Mouse (Mus musculus) liver, adult 2 months (tissue): Measurements from ENCODE around the gene Spata31d1a. TPM values are rescaled to one million over a fixed set of nuclear protein-coding genes. Genes with fewer than 3 reads are reported as not detected.

Source experiments
- DNase-seq: peaks from one replicate; pipeline ENCODE4 v3.0.0-alpha.2; 2011; ENCODE audit warnings: low read depth, low spot score; ENCODE audit errors: extremely low read depth
- H3K27ac ChIP-seq: fragments of 200-500 bp; replicated peaks from 2 replicates; pipeline ENCODE4 v1.5.1; 2012; ENCODE audit warnings: low read depth, mild to moderate bottlenecking, control low read depth, inconsistent platforms, low read length; ENCODE audit not compliant: insufficient read depth
- H3K27me3 ChIP-seq: fragments of 200-500 bp; 2 replicates; pipeline ENCODE4 v1.6.1; 2012; ENCODE audit warnings: mild to moderate bottlenecking, moderate library complexity, low read length, inconsistent platforms; ENCODE audit not compliant: control insufficient read depth, insufficient read depth
- H3K36me3 ChIP-seq: fragments of 200-500 bp; 2 replicates; pipeline ENCODE4 v1.6.1; 2012; ENCODE audit warnings: low read length, inconsistent platforms; ENCODE audit not compliant: control insufficient read depth, insufficient read depth
- H3K4me1 ChIP-seq: fragments of 200-500 bp; 2 replicates; pipeline ENCODE4 v1.6.1; 2011; ENCODE audit warnings: low read length; ENCODE audit not compliant: control insufficient read depth, insufficient read depth
- H3K4me3 ChIP-seq: fragments of 200-500 bp; 2 replicates; pipeline ENCODE4 v1.5.1; 2011; ENCODE audit warnings: low read depth, mild to moderate bottlenecking, control low read depth, low read length, moderate library complexity; ENCODE audit not compliant: insufficient read depth
- H3K79me2 ChIP-seq: fragments of 200-500 bp; 2 replicates; pipeline ENCODE4 v1.6.1; 2012; ENCODE audit warnings: inconsistent platforms, mild to moderate bottlenecking, low read length, moderate library complexity; ENCODE audit not compliant: control insufficient read depth, insufficient read depth
- H3K9ac ChIP-seq: fragments of 200-500 bp; 2 replicates; pipeline ENCODE4 v1.6.1; 2012; ENCODE audit warnings: low read depth, mild to moderate bottlenecking, control low read depth, inconsistent platforms, low read length
- CTCF ChIP-seq: fragments of 200-500 bp; IDR thresholded peaks from 2 replicates; pipeline ENCODE4 v1.5.1; 2011; ENCODE audit warnings: low read depth, low read length, control low read depth
- POLR2A ChIP-seq: fragments of 200-500 bp; IDR thresholded peaks from 2 replicates; pipeline ENCODE4 v1.6.1; 2011; ENCODE audit warnings: low read length, control low read depth; ENCODE audit not compliant: insufficient read depth; ENCODE audit errors: extremely low read depth
- WGBS: fragments of 180-500 bp; shearing (Covaris S2); methylation state at CpG from one replicate; pipeline ENCODE4 v1.1.7; 2018; 5-methylcytosine and 5-hydroxymethylcytosine counted together
- polyA plus RNA-seq: library from polyadenylated mRNA; depleted of rRNA; stranded (reverse); fragments of >200 nt; gene quantifications from 2 replicates; pipeline ENCODE4 v1.2.3, GENCODE M21; 2012
- total RNA-seq: library from RNA; depleted of rRNA; stranded (reverse); fragments of >200 nt; gene quantifications from 2 replicates; pipeline ENCODE4 v1.2.3, GENCODE M21; 2014

Gene Spata31d1a
- total and polyA plus RNA-seq, 2 experiments = not detected

GRCm38 (mm10) chr13:59695781-59696180 lies 14.3 kb downstream of the Spata31d1a start:
- DNase-seq = no peak
- Histone ChIP-seq H3K36me3 (no peaks in the 10 kb centered on the region), H3K27me3 (no peaks in the 10 kb centered on the region), H3K79me2 (no peaks in the 10 kb centered on the region), H3K4me3 (no peak overlapping the region), H3K27ac (no peak overlapping the region), H3K9ac (no peak overlapping the region), H3K4me1 (no peaks in the 10 kb centered on the region)
- TF ChIP-seq POLR2A = no peak
- TF ChIP-seq CTCF = no peak
- 90% methylated on average over 7 of the region's 7 CpGs for WGBS

GRCm38 (mm10) chr13:59694008-59694407 lies 16.1 kb downstream of the Spata31d1a start, which contains the start of gene 4921517D22Rik:
Gene 4921517D22Rik (minus strand): TSS chr13:59694108.
- no peaks in the 10 kb centered on the region for H3K4me1 ChIP-seq
- H3K27ac ChIP-seq = no peak within 1 kb of the TSS
- DNase-seq = no peak
- no peaks in the 10 kb centered on the region for H3K27me3 ChIP-seq
- H3K9ac ChIP-seq = no peak within 1 kb of the TSS
- WGBS = 91% methylated on average over 3 of the region's 3 CpGs
- no peaks in the 10 kb centered on the region for H3K79me2 ChIP-seq
- TF ChIP-seq POLR2A (no peak), CTCF (no peak)
- H3K4me3 ChIP-seq = no peak within 1 kb of the TSS
- H3K36me3 ChIP-seq = no peaks in the 10 kb centered on the region

- H3K36me3 ChIP-seq = no peaks in the 10 kb centered on the region
- no peaks in the 10 kb centered on the region for H3K79me2 ChIP-seq
- H3K27me3 ChIP-seq = no peaks in the 10 kb centered on the region
- TF ChIP-seq POLR2A (no peak), CTCF (no peak)
- H3K4me3 ChIP-seq = no peak overlapping the region
- DNase-seq = no peak
- 78% methylated on average over 10 of the region's 10 CpGs for WGBS
- no peaks in the 10 kb centered on the region for H3K4me1 ChIP-seq
- no peak overlapping the region for H3K9ac ChIP-seq
- no peak overlapping the region for H3K27ac ChIP-seq
Measured at GRCm38 (mm10) chr13:59691478-59691877, 18.7 kb downstream of the Spata31d1a start.

GRCm38 (mm10) chr13:59690576-59690975 lies 19.6 kb downstream of the Spata31d1a start:
- H3K79me2 ChIP-seq = no peaks in the 10 kb centered on the region
- no peak overlapping the region for H3K27ac ChIP-seq
- no peak overlapping the region for H3K4me3 ChIP-seq
- WGBS = 86% methylated on average over 7 of the region's 7 CpGs
- H3K36me3 ChIP-seq = no peaks in the 10 kb centered on the region
- no peaks in the 10 kb centered on the region for H3K4me1 ChIP-seq
- no peak overlapping the region for H3K9ac ChIP-seq
- no peak for TF ChIP-seq POLR2A
- no peak for TF ChIP-seq CTCF
- no peaks in the 10 kb centered on the region for H3K27me3 ChIP-seq
- DNase-seq = no peak

- no peaks in the 10 kb centered on the region for H3K79me2 ChIP-seq
- no peaks in the 10 kb centered on the region for H3K27me3 ChIP-seq
- no peaks in the 10 kb centered on the region for H3K36me3 ChIP-seq
- H3K4me1 ChIP-seq = no peaks in the 10 kb centered on the region
- H3K27ac ChIP-seq = no peak overlapping the region
- DNase-seq = no peak
- TF ChIP-seq POLR2A (no peak), CTCF (no peak)
- H3K4me3 ChIP-seq = no peak overlapping the region
- 97% methylated on average over 3 of the region's 3 CpGs for WGBS
- no peak overlapping the region for H3K9ac ChIP-seq
Measured at GRCm38 (mm10) chr13:59689843-59690242, 20.3 kb downstream of the Spata31d1a start.

- no peak overlapping the region for H3K27ac ChIP-seq
- no peaks in the 10 kb centered on the region for H3K79me2 ChIP-seq
Measured at GRCm38 (mm10) chr13:59689313-59689712, 20.8 kb downstream of the Spata31d1a start.

More at GRCm38 (mm10) chr13:59689313-59689712, 20.8 kb downstream of the Spata31d1a start:
- no peak for DNase-seq
- WGBS = 90% methylated on average over 9 of the region's 9 CpGs
- Histone ChIP-seq H3K36me3 (no peaks in the 10 kb centered on the region), H3K4me3 (no peak overlapping the region), H3K27me3 (no peaks in the 10 kb centered on the region), H3K9ac (no peak overlapping the region), H3K4me1 (no peaks in the 10 kb centered on the region)
- TF ChIP-seq CTCF (no peak), POLR2A (no peak)
